Mouse (Mus musculus) layer of hippocampus, adult 9-11 months (tissue): ENCODE data around the gene Pde11a.

Experiments
- DNase-seq: peaks from one replicate; pipeline ENCODE4 v3.0.0; 2022

Pde11a gene

DNA sequence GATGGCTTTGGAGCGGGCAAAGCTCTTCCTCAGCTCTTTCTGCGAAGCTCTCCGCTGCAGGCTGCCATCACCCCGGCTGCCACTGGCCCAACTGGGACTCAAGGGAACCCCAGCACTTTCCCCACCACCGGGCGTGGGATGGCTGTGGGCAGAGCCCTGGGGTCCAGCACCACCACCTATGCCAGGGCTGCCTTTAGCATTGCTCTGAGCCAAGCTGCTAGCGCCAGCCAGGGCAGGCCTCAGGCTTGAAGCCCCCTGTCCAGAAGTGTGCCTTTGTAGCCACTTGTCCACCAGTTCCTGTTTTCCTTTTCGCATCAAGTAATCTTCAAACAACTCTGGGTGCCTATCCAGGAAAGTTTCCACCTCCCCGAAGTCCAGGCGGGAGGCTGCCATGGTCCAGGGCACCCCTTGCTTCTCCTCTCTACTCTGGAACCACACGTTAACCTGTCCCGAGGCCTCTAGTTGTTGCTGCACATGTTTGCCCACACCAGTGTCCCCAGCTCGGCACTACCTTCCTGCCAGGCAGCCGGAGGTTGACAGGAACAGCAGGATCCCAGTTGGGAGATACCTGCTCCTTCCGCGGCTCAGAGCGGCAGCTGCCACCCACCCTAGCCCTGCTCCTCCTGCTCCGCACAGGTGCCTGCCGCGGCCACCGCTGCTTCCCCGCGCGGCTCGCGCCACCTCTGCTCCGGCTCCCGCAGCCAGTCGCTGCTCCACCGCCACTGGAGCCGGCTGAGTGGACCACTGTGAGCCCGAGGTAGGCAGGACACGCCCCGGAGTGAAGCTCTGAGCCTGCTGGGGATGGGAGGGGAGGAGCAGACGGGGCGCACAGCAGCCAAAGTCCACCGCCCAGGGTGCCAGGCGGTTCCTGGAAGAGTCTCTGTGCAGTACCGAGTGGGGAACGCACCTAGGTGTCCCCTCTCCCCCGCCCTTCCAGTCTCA is at the start of gene Pde11a:
TSS of gene Pde11a (minus strand) at position 560 of the 942 bp plus-strand sequence.
- no peak for DNase-seq

DNA sequence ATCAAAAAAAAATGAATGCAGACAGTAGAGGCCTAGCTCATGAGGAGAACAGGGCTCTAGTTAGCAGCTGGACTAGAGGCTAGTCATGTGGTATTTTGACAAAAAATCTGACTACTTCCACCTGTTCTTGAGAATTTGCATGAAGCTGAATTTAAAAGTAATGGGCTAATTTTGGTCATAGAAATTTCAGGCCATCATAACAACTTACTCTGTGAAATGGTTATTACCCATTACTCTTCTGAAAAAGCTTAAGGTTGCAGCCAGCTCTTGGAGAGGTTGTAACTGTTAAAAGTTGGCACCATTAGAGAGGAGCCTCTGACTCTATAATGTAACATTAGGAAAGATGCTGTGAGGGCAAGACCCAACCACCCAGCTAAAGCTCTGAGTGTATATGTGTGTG is 48.0 kb upstream of the Pde11a start:
- DNase-seq = no peak

DNA sequence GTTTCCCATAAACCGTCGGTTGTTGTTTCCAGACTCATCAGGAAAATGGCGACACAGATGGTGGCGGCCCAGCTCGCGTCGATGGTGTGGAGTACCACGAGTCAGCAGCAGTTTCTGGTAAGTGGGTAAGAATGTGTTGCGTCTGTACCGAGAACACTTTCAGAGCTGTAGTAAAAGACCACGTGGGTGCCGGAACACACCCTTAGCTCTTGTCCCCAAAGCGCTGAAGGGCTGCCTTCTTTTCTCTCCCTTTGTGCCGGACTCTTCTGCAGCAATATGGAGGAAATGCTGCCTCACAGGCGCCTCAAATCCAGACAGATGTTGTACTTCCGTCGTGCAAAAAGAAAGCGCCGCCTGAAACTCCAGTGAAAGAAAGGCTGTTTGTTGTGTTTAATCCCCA is 40.1 kb upstream of the Pde11a start:
- DNase-seq = no peak

DNA sequence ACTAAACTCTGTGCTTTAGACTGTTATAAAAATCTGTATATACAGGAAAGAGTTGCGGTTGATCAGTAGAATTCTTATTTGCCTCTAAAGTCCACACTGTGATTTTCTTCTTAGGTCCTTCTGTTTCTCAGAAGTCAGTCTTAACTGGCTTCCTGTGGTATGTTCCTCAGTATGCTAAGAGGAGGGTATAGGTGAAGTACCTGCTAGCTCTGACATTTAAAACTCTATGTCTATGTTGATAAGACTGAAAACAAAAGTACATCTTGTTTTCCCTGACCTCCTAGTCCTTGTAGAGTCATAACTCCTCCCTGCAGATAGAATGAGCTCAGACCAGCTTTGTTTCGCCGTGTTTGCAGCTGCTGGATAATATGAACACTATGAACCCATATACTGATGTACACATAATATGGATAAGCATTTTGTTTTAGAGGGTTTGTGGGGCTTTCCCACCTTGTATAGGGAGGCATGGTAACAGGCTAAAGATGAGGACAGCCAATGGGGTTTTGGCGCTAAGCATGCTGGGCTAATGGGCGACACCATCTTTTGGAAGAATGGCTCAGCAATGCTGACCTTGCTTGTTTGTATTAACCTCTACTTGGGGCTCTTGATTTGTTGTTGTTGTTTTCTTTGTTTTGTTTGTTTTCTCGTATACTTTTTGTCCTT is 36.1 kb upstream of the Pde11a start:
- DNase-seq = no peak

DNA sequence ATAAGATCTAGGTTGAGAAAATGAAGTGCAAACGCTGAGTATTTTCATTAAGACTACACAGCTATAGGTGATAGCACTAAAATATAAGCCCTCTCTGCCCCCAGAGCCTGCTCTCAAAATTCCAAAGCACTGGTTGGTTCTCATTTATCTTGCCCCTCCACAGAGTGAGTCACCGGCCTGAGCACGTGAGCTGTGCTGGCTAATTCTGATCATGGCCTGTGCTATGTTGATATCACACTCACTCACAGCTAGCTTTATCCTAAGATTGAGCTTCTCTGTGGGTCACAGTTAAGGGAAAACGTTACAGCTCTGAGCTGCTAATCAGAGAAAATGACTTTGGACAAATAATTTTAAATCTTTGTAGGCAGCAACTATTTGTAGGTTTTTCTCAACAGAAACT is 33.7 kb upstream of the Pde11a start:
- no peak for DNase-seq

DNA sequence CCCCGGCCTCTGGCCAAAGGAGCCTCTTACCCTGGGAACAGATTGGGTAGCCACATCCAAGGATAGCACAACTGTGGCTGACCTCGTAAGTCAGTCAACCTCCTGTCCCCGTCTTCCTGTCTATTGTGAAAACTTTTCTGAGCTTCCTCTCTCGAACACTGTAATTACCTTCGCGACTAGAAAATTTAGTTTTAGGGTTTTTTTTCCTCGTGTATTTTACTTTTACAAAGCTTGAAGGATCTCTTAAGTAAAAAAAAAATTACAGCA is 32.0 kb upstream of the Pde11a start:
- DNase-seq = no peak

DNA sequence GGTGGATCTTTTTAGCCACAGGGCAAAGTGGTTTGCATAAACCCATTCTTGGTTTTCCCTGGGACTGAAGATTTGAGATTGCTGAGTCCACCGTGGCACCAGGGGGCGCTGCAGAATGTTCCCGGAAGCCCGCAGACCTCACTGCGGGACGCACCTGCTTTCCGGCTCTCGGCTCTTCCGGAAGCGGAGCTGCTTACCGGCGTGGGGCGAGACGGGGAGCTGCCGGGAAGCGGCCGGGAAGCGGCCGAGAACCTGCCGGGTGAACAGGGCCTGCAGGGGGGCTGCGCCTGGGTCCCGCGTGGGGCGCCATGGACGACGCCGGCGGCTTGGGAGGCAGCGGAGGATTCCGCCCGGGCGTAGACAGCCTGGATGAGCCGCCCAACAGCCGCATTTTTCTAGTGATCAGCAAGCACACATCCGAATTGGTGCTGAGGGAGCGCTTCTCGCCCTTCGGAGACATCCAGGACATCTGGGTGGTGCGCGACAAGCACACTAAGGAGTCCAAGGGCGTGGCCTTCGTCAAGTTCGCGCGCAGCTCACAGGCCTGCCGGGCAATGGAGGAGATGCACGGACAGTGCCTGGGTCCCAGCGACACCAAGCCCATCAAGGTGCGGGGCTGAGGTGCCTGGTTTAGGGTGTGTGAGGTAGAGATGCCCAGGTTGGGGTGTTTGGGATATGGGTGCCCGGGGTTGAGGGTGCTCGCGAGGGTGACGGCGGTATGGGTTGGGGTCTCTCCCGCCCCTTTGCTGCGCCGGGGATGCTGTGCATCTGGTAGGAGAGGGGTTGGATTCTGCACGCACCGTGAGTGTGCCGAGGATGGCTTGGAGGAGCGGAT is 31.5 kb upstream of the Pde11a start, which contains the start of gene Rbm45:
TSS of gene Rbm45 (plus strand) at position 164 of the 835 bp plus-strand sequence.
- peak; percentile 80 for DNase-seq

DNA sequence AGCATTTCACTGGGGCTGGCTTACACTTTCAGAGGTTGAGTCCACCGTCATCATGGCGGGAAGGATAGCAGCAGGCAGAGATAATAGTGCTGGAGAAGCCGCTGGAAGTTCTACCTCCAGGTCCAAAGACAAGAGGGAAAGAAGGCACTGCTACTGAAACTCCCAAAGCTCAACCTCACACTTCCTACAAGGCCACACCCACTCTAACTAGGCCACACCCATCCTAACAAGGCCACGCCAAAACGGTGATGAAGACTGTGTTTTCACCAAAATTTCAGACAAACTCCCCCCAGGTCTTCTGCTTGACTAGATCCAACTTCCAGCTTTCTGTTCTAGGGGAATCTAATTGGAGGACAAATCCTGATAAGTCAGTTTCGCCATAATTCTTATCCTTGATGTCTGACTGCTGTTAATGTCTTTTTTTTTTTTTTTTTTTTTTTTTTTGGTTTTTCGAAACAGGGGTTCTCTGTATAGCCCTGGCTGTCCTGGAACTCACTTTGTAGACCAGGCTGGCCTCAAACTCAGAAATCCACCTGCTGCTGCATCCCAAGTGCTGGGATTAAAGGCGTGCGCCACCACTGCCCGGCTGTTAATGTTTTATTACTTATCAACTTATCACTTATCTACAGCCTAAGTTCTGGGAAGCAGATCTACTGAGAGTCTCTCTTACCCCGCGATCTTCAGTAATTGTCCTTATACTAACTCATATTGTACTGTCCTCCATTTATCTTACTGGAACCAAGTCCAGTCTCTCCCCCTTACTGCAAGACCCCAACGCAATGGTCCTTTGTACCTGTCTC is 30.5 kb upstream of the Pde11a start:
- DNase-seq = no peak

DNA sequence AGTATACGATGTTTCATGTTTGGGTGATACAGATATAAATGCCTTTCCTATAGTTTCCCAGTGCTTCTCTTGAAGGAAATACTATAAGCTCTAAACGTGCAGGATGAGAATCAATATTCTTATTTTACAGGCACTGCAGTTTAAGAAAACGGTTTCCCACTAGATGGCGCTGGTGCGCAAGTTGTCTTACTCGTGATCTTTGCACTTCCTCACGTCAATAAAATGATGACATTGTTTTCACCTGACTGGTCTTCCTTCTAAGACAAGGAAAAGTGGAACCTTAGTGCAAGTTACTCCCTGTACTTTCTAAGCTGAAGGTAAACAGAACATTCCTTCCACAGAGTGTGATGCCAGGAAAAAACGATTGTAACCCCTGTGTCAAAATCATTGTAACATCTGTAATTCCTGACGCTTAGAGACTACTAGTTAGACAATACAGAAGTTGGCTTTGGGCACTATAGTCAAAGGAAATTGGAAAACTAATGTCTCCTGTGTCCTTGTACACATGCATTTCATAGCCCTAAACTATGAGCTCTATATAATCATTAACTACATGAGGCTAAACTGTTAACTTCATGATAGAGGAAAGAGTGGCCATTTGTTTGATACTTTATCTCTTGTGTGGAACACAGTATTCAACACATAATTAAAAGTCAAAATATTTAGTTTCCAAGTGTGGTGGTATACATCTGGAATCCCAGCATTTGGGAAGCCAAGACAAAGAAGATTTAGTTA is 28.8 kb upstream of the Pde11a start:
- peak; percentile 52 for DNase-seq

DNA sequence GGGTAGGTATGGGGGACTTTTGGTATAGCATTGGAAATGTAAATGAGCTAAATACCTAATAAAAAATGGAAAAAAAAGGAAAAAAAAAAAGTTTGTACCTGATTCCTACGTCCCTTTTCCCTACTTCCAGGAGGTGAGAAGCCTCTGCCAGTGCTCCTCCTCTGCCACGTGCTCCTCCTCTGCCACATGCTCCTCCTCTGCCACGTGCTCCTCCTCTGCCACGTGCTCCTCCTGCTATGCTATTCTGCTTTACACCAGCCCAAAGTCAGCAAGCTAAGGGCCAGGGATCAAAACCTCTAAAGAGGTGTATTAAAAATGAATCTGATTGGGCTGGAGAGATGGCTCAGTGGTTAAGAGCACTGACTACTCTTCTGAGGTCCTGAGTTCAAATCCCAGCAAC is 27.2 kb upstream of the Pde11a start:
- no peak for DNase-seq

DNA sequence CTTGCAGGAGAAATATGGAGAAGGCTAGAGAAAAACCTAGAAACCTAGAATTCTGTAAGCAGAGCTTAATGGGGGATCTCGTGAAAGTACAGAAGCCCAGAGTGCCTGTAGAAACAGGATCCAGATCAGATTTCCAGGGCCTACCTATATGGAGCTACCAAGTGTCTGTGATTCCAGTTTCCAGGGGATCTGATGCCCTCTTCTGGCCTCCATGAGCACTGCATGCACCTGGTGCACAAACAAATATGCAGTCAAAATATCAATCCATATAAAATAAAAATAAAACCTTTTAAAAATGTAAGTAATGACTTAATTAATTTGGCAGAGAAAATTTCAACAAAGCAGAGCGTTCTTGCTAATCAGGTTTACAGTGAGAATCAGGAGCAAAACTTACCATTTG is 23.5 kb upstream of the Pde11a start:
- DNase-seq = no peak

DNA sequence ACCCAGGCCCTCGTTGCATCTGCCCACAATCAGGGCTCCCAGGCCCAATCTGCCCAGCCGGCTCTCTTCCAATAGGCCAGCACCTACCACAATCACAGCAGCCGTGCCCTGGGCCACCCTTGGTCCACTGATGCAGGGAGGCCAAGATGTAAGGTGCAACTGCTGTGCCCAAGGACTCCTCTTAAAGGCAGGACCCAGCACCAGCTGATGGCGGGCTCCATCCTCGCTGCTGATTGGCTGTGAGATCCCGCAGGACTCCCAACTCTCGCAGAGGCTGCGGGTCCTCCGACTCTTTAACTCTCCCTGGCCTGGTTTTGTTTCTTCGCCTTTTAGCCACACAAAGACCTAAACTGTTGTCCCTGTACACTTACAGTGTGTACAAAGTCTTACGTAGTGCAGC is 21.7 kb upstream of the Pde11a start, which contains the start of gene Cyct:
TSS of gene Cyct (minus strand) at position 225 of the 400 bp plus-strand sequence.
- DNase-seq = no peak

DNA sequence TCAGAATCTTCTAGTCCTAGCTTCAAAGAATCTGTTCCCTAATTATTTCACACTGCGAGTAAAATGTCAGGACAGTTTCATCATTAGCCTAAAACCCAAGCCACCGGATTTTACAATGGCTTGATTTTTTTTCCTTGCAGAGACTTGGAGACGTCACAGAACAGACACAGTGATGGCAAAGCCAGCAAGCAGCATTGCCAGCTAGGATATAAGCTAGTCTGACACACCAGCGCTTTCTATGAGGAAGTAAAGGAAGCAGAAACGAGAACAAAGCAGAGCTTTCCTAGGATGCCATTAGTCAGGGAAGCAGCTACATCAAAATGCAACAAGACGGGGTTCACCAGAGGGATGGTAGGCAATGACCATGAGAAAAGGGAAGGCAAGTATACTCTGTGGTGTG is 9.3 kb upstream of the Pde11a start:
- DNase-seq = no peak

DNA sequence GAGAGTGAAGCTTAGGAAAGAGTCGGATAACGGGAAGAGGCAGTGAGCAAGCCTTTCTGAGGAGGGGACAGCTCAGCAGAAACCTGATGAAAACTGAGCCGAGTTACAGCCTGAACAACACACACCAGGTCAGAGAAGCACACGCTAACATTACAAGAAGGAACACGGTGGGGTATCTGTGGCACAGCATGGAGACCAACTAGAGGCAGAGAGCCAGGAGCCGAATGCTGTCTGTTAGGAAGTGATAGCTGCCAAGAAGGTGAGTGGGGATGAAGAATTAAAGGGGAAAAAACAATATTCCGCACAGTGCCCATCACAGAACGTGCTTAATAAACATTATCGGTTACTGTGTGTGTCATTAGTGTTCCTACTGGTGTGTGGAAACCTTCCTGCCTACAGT is 3.6 kb upstream of the Pde11a start:
- no peak for DNase-seq

DNA sequence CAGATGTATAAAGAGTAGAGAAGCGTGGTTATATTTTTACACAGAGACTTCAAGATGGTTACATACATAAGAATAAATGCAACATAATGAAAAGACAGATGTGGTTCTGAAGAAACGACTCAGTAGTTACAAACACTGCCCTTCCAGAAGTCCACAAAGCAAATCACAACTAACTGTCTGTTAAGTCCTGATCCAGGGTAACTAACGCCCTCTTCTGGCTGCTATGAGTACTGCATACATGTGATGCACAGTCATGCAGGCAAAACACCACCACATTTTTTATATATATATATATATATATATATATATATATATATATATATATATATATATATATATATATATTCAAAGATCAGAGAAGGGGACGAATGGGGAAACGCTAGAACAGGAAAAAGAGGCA is 4.0 kb downstream of the Pde11a start:
- no peak for DNase-seq

DNA sequence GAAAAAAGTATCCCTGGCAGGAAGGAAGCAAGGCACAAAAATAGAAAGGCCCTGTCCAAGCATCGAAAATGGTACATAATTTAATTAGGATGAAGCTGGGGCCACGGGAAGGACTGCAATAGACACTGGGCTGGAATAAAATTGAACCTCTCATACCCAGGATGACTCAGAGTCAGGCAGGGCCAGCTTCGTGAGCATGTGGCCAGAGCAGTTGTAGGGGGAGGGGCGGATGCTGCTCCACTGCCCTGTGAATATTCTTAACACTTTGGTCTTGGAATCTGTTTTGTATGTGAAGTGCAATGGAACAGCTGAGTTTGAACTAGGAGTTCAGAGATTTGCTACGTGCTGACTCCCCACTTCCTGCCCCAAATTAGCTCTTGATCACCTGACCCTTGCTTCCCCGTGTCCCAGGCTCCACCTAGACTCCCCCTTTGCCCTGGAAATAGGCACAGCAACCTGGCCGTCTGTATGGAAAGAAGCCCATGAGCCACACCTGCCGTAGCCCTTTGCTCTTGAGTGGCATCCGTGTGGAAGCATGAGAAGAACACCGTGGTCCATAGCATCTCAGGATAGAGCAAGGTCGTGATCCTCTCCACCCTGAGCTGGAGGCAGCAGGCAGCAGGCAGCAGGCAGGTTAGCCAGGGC is 6.3 kb downstream of the Pde11a start:
- DNase-seq = no peak

DNA sequence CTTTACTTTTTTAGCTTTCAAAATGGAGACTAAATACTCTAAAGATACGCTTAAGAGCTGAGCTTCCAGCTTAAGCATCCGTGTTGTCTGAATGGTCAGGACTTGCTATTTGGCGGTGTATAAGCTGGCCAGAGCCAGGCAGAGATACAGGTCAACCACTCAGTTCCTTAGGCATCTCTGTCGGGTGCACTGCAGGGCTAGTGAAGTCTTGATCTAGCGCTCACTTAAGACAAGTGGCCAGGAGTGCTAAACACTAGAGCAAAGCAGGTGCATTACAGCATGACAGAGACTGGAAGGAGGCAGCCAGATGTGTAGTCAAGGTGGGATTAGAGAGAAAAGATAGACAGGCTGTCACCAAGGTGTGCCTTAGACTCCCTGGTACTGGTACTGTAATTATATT is 8.5 kb downstream of the Pde11a start:
- DNase-seq = no peak

DNA sequence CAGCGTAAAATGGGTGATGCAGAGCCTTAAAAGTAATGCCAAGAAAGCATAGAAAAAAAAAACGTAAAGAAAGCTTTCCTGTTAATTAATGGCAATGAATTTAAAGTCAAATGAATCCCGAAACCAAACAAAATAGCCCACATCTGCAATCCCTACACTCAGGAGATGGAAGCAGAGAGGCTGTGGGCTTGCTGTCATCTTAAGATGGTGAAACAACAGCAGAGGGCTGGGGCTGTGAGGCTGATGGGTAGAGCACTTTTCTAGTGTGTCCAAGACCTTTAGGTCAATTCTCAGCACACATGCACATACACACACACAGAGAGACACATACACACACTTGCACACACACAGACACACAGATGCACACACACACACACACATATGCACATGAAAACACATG is 12.4 kb downstream of the Pde11a start:
- DNase-seq = no peak

DNA sequence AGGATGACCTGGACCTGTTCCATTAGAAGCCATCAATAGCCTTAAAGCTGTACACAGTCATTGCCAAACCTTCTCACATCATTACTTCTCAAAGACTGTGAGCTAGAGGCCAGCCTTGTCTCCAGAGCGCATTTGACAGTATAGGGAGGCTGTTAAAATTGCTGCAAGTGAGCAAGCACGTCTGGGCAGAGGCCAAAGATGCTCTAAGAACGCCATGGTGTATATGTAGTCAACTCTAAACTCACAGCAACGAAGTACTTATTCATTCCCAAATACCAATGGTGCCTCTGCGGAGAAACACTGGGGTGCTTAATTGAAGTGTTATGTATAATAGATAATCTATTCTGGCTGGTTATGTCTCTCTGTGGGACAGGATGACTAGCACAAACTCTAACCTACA is 14.1 kb downstream of the Pde11a start:
- DNase-seq = no peak

DNA sequence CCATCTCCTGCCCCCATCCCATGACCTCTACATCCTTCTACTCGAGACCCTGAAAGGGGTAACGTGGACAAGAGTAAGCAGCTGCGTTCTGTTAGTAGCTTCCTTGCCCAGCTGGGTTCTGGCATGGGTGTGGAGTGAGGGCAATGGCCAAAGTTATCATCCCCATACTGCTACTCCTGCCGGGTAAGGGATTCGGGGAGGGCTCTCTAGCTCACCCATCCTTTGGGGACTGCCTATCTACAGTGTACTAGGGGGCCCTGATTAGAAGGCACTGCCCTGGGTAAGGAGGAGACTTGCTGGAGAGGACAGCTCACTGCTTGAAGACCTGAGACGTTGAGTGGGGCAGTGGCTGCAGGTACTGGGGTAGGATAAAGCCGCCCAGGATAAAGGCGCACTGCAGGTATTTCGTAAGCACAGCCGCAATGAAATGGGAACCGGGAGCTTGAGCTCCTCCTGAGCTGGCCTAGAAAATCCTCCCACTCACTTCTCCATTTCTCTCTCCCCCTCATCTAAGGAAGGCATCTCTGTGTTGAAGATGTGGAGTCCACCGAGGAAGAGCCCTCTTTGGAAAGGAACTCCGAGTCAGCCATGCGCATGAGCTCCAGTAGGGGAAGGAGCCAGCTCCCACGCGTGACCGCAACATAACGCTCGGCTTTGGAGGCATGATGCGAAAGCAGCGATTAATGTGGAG is 15.2 kb downstream of the Pde11a start:
- DNase-seq = no peak

DNA sequence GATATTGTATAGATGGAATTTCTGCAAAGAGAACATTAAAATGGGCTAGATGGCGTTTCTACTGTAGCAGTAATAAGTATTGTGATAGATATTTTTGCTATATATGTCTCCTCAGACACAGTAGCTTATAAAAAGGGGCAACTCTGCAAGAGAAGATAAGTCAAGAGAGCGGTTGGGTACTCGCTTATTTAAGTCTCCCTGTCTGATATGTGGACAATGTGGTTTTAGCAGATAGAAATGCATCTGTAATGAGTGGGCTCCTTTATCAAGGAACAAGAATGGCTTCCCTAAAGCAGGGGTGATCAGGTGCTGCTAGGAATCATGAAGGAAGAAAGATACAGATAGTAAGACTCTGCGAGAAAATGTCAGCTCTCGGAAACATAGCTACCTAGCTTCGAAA is 18.2 kb downstream of the Pde11a start:
- DNase-seq = no peak
